Mouse (Mus musculus) hindbrain, embryonic 13.5 days (tissue): ENCODE results near the gene Eif4a1. TPM values are rescaled to one million over a fixed set of nuclear protein-coding genes. Genes with fewer than 3 reads are reported as not detected.

Experiments used
- ATAC-seq: fragments of 200-750 bp; cut with Nextera tagmentation; 2 replicates; pipeline ENCODE4 v1.8.0; 2017; ENCODE audit warnings: moderate TSS enrichment; ENCODE audit not compliant: low FRiP score
- H3K27ac ChIP-seq: fragments of 300-500 bp; sonication (generic); 2 replicates; pipeline ENCODE4 v1.5.1; 2015; ENCODE audit warnings: inconsistent platforms, mild to moderate bottlenecking, moderate library complexity
- H3K27me3 ChIP-seq: fragments of 300-500 bp; sonication (generic); 2 replicates; pipeline ENCODE4 v1.6.1; 2015; ENCODE audit warnings: mild to moderate bottlenecking, inconsistent platforms
- H3K36me3 ChIP-seq: fragments of 300-500 bp; sonication (generic); 2 replicates; pipeline ENCODE4 v1.6.1; 2015; ENCODE audit warnings: mild to moderate bottlenecking, inconsistent platforms
- H3K4me1 ChIP-seq: fragments of 300-500 bp; sonication (generic); replicated peaks from 2 replicates; pipeline ENCODE4 v1.6.1; 2015; ENCODE audit warnings: inconsistent platforms
- H3K4me2 ChIP-seq: fragments of 300-500 bp; sonication (generic); 2 replicates; pipeline ENCODE4 v1.6.1; 2015; ENCODE audit warnings: inconsistent platforms, mild to moderate bottlenecking, moderate library complexity
- H3K4me3 ChIP-seq: fragments of 300-500 bp; sonication (generic); 2 replicates; pipeline ENCODE4 v1.5.1; 2015; ENCODE audit warnings: mild to moderate bottlenecking, inconsistent platforms
- H3K9ac ChIP-seq: fragments of 300-500 bp; sonication (generic); 2 replicates; pipeline ENCODE4 v1.6.1; 2015; ENCODE audit warnings: mild to moderate bottlenecking, inconsistent platforms
- H3K9me3 ChIP-seq: fragments of 300-500 bp; sonication (generic); 2 replicates; pipeline ENCODE4 v1.6.1; 2016; ENCODE audit warnings: inconsistent platforms
- WGBS: fragments of 180-500 bp; shearing (Covaris S2); methylation state at CpG from one replicate; pipeline ENCODE4 v1.1.7; 2015; 5-methylcytosine and 5-hydroxymethylcytosine counted together
- polyA plus RNA-seq: library from polyadenylated mRNA; unstranded; fragments of >200 nt; fragmentation: Nextera tagmentation; extraction: Ambion mirVana; gene quantifications from 2 replicates; pipeline ENCODE4 v1.2.1, GENCODE M21; 2015

Gene Eif4a1
- polyA plus RNA-seq, 1 experiment from 2014 or later, result 528 TPM

- Histone ChIP-seq H3K4me1 (peaks cover 58% of the 10 kb centered on the region), H3K9me3 (no peaks in the 10 kb centered on the region), H3K9ac (peak overlapping the region; percentile 72), H3K4me2 (no peak overlapping the region; the same call in 1 of the 2 replicates), H3K36me3 (peaks cover 14% of the 10 kb centered on the region), H3K27me3 (peaks cover 13% of the 10 kb centered on the region; the same call in 1 of the 2 replicates), H3K27ac (peak overlapping the region; percentile 86), H3K4me3 (no peak overlapping the region)
- WGBS, result 89% methylated on average over 7 of the region's 7 CpGs
- ATAC-seq, result no peak
These were observed 11.4 kb upstream of the Eif4a1 start for GRCm38 (mm10) chr11:69683576-69683975.

GRCm38 (mm10) chr11:69682840-69683533, 10.8 kb upstream of the Eif4a1 start:
- no peaks in the 10 kb centered on the region for H3K9me3 ChIP-seq
- ATAC-seq, result peak; percentile 41; the same call in 1 of the 2 replicates
- H3K4me1 ChIP-seq, result peaks cover 61% of the 10 kb centered on the region
- peaks cover 20% of the 10 kb centered on the region for H3K36me3 ChIP-seq
- H3K27me3 ChIP-seq, result peaks cover 13% of the 10 kb centered on the region; the same call in 1 of the 2 replicates
- H3K4me2 ChIP-seq, result peak overlapping the region; percentile 96
- peak overlapping the region; percentile 72 for H3K9ac ChIP-seq
- 20% methylated on average over 12 of the region's 12 CpGs for whole genome bisulfite sequencing
- peak overlapping the region; percentile 96 for H3K27ac ChIP-seq
- peak overlapping the region; percentile 78; the same call in 1 of the 2 replicates for H3K4me3 ChIP-seq

GRCm38 (mm10) chr11:69682209-69682839, 10.1 kb upstream of the Eif4a1 start:
- peak overlapping the region; percentile 78 for H3K4me3 ChIP-seq

GRCm38 (mm10) chr11:69681314-69682208, 9.3 kb upstream of the Eif4a1 start, which contains the start of gene Senp3:
TSS of gene Senp3 (minus strand) at chr11:69682084.
- Histone ChIP-seq H3K9me3 (no peaks in the 10 kb centered on the region), H3K27ac (peak within 1 kb of the TSS; percentile 96), H3K27me3 (peaks cover 5% of the 10 kb centered on the region; the same call in 1 of the 2 replicates), H3K4me3 (peak within 1 kb of the TSS; percentile 78), H3K9ac (peak within 1 kb of the TSS; percentile 89), H3K4me2 (peak within 1 kb of the TSS; percentile 96), H3K36me3 (peaks cover 34% of the 10 kb centered on the region), H3K4me1 (peaks cover 56% of the 10 kb centered on the region)
- under 1% methylated on average over 79 of the region's 80 CpGs for WGBS
- peak; percentile 96 for ATAC-seq

More at GRCm38 (mm10) chr11:69682209-69682839, 10.1 kb upstream of the Eif4a1 start:
- Histone ChIP-seq H3K4me1 (peaks cover 61% of the 10 kb centered on the region), H3K27me3 (peaks cover 13% of the 10 kb centered on the region; the same call in 1 of the 2 replicates), H3K9me3 (no peaks in the 10 kb centered on the region), H3K4me2 (peak overlapping the region; percentile 96), H3K36me3 (peaks cover 27% of the 10 kb centered on the region), H3K9ac (peak overlapping the region; percentile 89), H3K27ac (peak overlapping the region; percentile 96)
- WGBS, result 28% methylated on average over 24 of the region's 24 CpGs
- no peak for ATAC-seq

GRCm38 (mm10) chr11:69680136-69680855, 8.1 kb upstream of the Eif4a1 start:
- H3K4me3 ChIP-seq, result peak overlapping the region; percentile 78
- 0 out of 2 replicates have a peak, but pooled peaks cover 3% of the 10 kb centered on the region for H3K27me3 ChIP-seq
- H3K4me2 ChIP-seq, result peak overlapping the region; percentile 96
- no peaks in the 10 kb centered on the region for H3K9me3 ChIP-seq
- peak overlapping the region; percentile 89 for H3K9ac ChIP-seq
- no peak for ATAC-seq
- peaks cover 51% of the 10 kb centered on the region for H3K4me1 ChIP-seq
- WGBS, result 92% methylated on average over 30 of the region's 30 CpGs
- no peak overlapping the region for H3K27ac ChIP-seq
- peaks cover 47% of the 10 kb centered on the region for H3K36me3 ChIP-seq

GRCm38 (mm10) chr11:69679144-69679543, 6.9 kb upstream of the Eif4a1 start:
- no peak overlapping the region; the same call in 1 of the 2 replicates for H3K9ac ChIP-seq
- H3K27me3 ChIP-seq, result no peaks in the 10 kb centered on the region
- no peak overlapping the region for H3K27ac ChIP-seq
- 0 out of 2 replicates have a peak overlapping the region, but pooled peaks have one; percentile 19 for H3K4me2 ChIP-seq
- no peak overlapping the region for H3K4me3 ChIP-seq
- WGBS, result 100% methylated on average over 1 of the region's 2 CpGs
- H3K4me1 ChIP-seq, result peaks cover 46% of the 10 kb centered on the region
- peaks cover 59% of the 10 kb centered on the region for H3K36me3 ChIP-seq
- no peak for ATAC-seq
- H3K9me3 ChIP-seq, result no peaks in the 10 kb centered on the region

GRCm38 (mm10) chr11:69671726-69672124, 498 bp downstream of the Eif4a1 start:
- ATAC-seq, result peak; percentile 18
- Histone ChIP-seq H3K9me3 (no peaks in the 10 kb centered on the region), H3K27me3 (no peaks in the 10 kb centered on the region), H3K4me1 (peaks cover 32% of the 10 kb centered on the region), H3K9ac (peak overlapping the region; percentile 100), H3K4me3 (peak overlapping the region; percentile 100), H3K4me2 (peak overlapping the region; percentile 99), H3K36me3 (peaks cover 73% of the 10 kb centered on the region), H3K27ac (peak overlapping the region; percentile 98)
- WGBS, result under 1% methylated on average over 43 of the region's 43 CpGs

GRCm38 (mm10) chr11:69670786-69671725, 1.2 kb downstream of the Eif4a1 start:
- peak overlapping the region; percentile 100 for H3K4me3 ChIP-seq
- peak overlapping the region; percentile 98 for H3K27ac ChIP-seq
- H3K4me1 ChIP-seq, result peaks cover 32% of the 10 kb centered on the region
- H3K9ac ChIP-seq, result peak overlapping the region; percentile 100
- no peaks in the 10 kb centered on the region for H3K9me3 ChIP-seq
- WGBS, result 1% methylated on average over 60 of the region's 61 CpGs
- peaks cover 73% of the 10 kb centered on the region for H3K36me3 ChIP-seq
- peak overlapping the region; percentile 99 for H3K4me2 ChIP-seq
- H3K27me3 ChIP-seq, result no peaks in the 10 kb centered on the region
- ATAC-seq, result peak; percentile 69

- H3K36me3 ChIP-seq, result peaks cover 70% of the 10 kb centered on the region
- H3K27me3 ChIP-seq, result no peaks in the 10 kb centered on the region
- H3K4me1 ChIP-seq, result peaks cover 33% of the 10 kb centered on the region
- H3K9me3 ChIP-seq, result no peaks in the 10 kb centered on the region
- H3K4me3 ChIP-seq, result no peak overlapping the region
- no peak overlapping the region for H3K27ac ChIP-seq
- no peak overlapping the region for H3K9ac ChIP-seq
- no peak for ATAC-seq
- H3K4me2 ChIP-seq, result no peak overlapping the region
- WGBS, result 92% methylated on average over 3 of the region's 3 CpGs
These were observed 5.6 kb downstream of the Eif4a1 start for GRCm38 (mm10) chr11:69666665-69667005.

- 41% methylated on average over 7 of the region's 7 CpGs for WGBS
- H3K27me3 ChIP-seq, result no peaks in the 10 kb centered on the region
- no peaks in the 10 kb centered on the region for H3K9me3 ChIP-seq
- no peak for ATAC-seq
- H3K27ac ChIP-seq, result peak within 1 kb of the TSS; percentile 35; the same call in 1 of the 2 replicates
- H3K36me3 ChIP-seq, result peaks cover 70% of the 10 kb centered on the region
- H3K9ac ChIP-seq, result no peak within 1 kb of the TSS; the same call in 1 of the 2 replicates
- peaks cover 38% of the 10 kb centered on the region for H3K4me1 ChIP-seq
- H3K4me3 ChIP-seq, result no peak within 1 kb of the TSS
- H3K4me2 ChIP-seq, result no peak within 1 kb of the TSS
These were observed 6.1 kb downstream of the Eif4a1 start, which contains the start of gene Cd68 for GRCm38 (mm10) chr11:69665961-69666664. TSS of gene Cd68 (minus strand) at chr11:69666153.
